Mouse (Mus musculus) lung, embryonic 14.5 days (tissue): ENCODE measurements at regions not wholly inside any gene's neighbourhood (a gene's known extent, or its start where the extent isn't known, plus 50 kb on each side); places are given as distances from the start of the nearest gene placed in this dataset.
A peak's percentile ranks its signal among the peaks of the same experiment; 100 is the strongest.

Source experiments
- ATAC-seq: fragments of 200-750 bp; cut with Nextera tagmentation; 2 replicates; pipeline ENCODE4 v1.8.0; 2017; ENCODE audit warnings: mild to moderate bottlenecking, moderate TSS enrichment, moderate library complexity; ENCODE audit not compliant: insufficient read depth
- DNase-seq: peaks from one replicate; pipeline ENCODE4 v3.0.0-alpha.2; 2015
- H3K27ac ChIP-seq: fragments of 300-500 bp; sonication (generic); 2 replicates; pipeline ENCODE4 v1.5.1; 2014; ENCODE audit warnings: low read depth, mild to moderate bottlenecking, moderate library complexity
- H3K27me3 ChIP-seq: fragments of 300-500 bp; sonication (generic); 2 replicates; pipeline ENCODE4 v1.6.1; 2014; ENCODE audit warnings: low read length, control low read depth; ENCODE audit not compliant: insufficient read depth
- H3K36me3 ChIP-seq: fragments of 300-500 bp; sonication (generic); 2 replicates; pipeline ENCODE4 v1.6.1; 2014; ENCODE audit warnings: control low read depth; ENCODE audit not compliant: insufficient read depth
- H3K4me1 ChIP-seq: fragments of 300-500 bp; sonication (generic); 2 replicates; pipeline ENCODE4 v1.6.1; 2014; ENCODE audit warnings: antibody characterized with exemption, control low read depth; ENCODE audit not compliant: insufficient read depth
- H3K4me2 ChIP-seq: fragments of 300-500 bp; sonication (generic); 2 replicates; pipeline ENCODE4 v1.6.1; 2014; ENCODE audit warnings: mild to moderate bottlenecking
- H3K4me3 ChIP-seq: fragments of 300-500 bp; sonication (generic); 2 replicates; pipeline ENCODE4 v1.5.1; 2014; ENCODE audit warnings: low read depth, low read length
- H3K9ac ChIP-seq: fragments of 300-500 bp; sonication (generic); 2 replicates; pipeline ENCODE4 v1.6.1; 2014
- H3K9me3 ChIP-seq: fragments of 300-500 bp; sonication (generic); 2 replicates; pipeline ENCODE4 v1.6.1; 2016; ENCODE audit warnings: low read depth, low read length, control low read depth
- CTCF ChIP-seq: IDR thresholded peaks from 2 replicates; pipeline ENCODE4 v1.5.1; 2016; ENCODE audit warnings: antibody characterized with exemption, low read depth
- WGBS: fragments of 180-500 bp; shearing (Covaris S2); extraction: QIAGEN DNeasy Blood & Tissue Kit; methylation state at CpG from one replicate; pipeline ENCODE4 v1.1.7; 2014; 5-methylcytosine and 5-hydroxymethylcytosine counted together

GRCm38 (mm10) chr14:97588182-97588581 lies 581.4 kb downstream of the Dach1 start:
- Histone ChIP-seq H3K4me1 (peaks cover 4% of the 10 kb centered on the region; the same call in 1 of the 2 replicates), H3K9ac (no peak overlapping the region), H3K4me2 (peak overlapping the region; percentile 26), H3K36me3 (no peaks in the 10 kb centered on the region), H3K27ac (peak overlapping the region; percentile 51; the same call in 1 of the 2 replicates), H3K27me3 (no peaks in the 10 kb centered on the region), H3K9me3 (no peaks in the 10 kb centered on the region), H3K4me3 (no peak overlapping the region)
- peak; percentile 90 for DNase-seq
- no peak for TF ChIP-seq CTCF
- whole genome bisulfite sequencing: 18% methylated on average over 7 of the region's 7 CpGs
- ATAC-seq: peak; percentile 93

GRCm38 (mm10) chr14:97586962-97587361 lies 582.6 kb downstream of the Dach1 start:
- no peaks in the 10 kb centered on the region for H3K36me3 ChIP-seq
- H3K9me3 ChIP-seq: no peaks in the 10 kb centered on the region
- peak; percentile 82 for TF ChIP-seq CTCF
- H3K4me3 ChIP-seq: no peak overlapping the region
- no peak overlapping the region for H3K9ac ChIP-seq
- no peak overlapping the region for H3K4me2 ChIP-seq
- peak; percentile 88 for ATAC-seq
- H3K27me3 ChIP-seq: no peaks in the 10 kb centered on the region
- WGBS: 13% methylated on average over 4 of the region's 4 CpGs
- peak; percentile 79 for DNase-seq
- H3K27ac ChIP-seq: no peak overlapping the region
- peaks cover 4% of the 10 kb centered on the region; the same call in 1 of the 2 replicates for H3K4me1 ChIP-seq

- 39% methylated on average over 1 of the region's 1 CpGs for WGBS
Observed at GRCm38 (mm10) chr14:97570274-97570673, 599.3 kb downstream of the Dach1 start.

GRCm38 (mm10) chr14:97560121-97560907 lies 609.3 kb downstream of the Dach1 start:
- Histone ChIP-seq H3K4me2 (no peak overlapping the region), H3K4me3 (no peak overlapping the region), H3K4me1 (peaks cover 3% of the 10 kb centered on the region; the same call in 1 of the 2 replicates), H3K27ac (peak overlapping the region; percentile 63; the same call in 1 of the 2 replicates), H3K27me3 (no peaks in the 10 kb centered on the region), H3K36me3 (no peaks in the 10 kb centered on the region), H3K9ac (no peak overlapping the region), H3K9me3 (no peaks in the 10 kb centered on the region)
- ATAC-seq: no peak
- TF ChIP-seq CTCF: no peak
- DNase-seq: peak; percentile 47
- WGBS: 32% methylated on average over 7 of the region's 7 CpGs

More at GRCm38 (mm10) chr14:97570274-97570673, 599.3 kb downstream of the Dach1 start:
- no peak overlapping the region for H3K4me2 ChIP-seq
- ATAC-seq: no peak
- DNase-seq: no peak
- H3K36me3 ChIP-seq: no peaks in the 10 kb centered on the region
- no peaks in the 10 kb centered on the region for H3K9me3 ChIP-seq
- H3K4me3 ChIP-seq: no peak overlapping the region
- H3K27me3 ChIP-seq: no peaks in the 10 kb centered on the region
- H3K4me1 ChIP-seq: no peaks in the 10 kb centered on the region
- TF ChIP-seq CTCF: no peak
- no peak overlapping the region for H3K27ac ChIP-seq
- H3K9ac ChIP-seq: no peak overlapping the region

- Histone ChIP-seq H3K27ac (no peak overlapping the region), H3K27me3 (no peaks in the 10 kb centered on the region), H3K9ac (no peak overlapping the region), H3K9me3 (no peaks in the 10 kb centered on the region), H3K36me3 (no peaks in the 10 kb centered on the region), H3K4me2 (no peak overlapping the region), H3K4me3 (no peak overlapping the region), H3K4me1 (peaks cover 3% of the 10 kb centered on the region; the same call in 1 of the 2 replicates)
- ATAC-seq (peak; percentile 75), DNase-seq (peak; percentile 69)
- no peak for TF ChIP-seq CTCF
- 6% methylated on average over 1 of the region's 1 CpGs for WGBS
Observed at GRCm38 (mm10) chr14:97559559-97559958, 610.0 kb downstream of the Dach1 start.

GRCm38 (mm10) chr14:97558289-97558688 lies 611.3 kb downstream of the Dach1 start:
- peak; percentile 30; the same call in 1 of the 2 replicates for ATAC-seq

GRCm38 (mm10) chr14:97557888-97558287 lies 611.7 kb downstream of the Dach1 start:
- 0 out of 2 replicates have a peak, but pooled peaks have one; percentile 25 for TF ChIP-seq CTCF
- DNase-seq: peak; percentile 28
- peaks cover 3% of the 10 kb centered on the region; the same call in 1 of the 2 replicates for H3K4me1 ChIP-seq
- H3K27ac ChIP-seq: no peak overlapping the region
- no peaks in the 10 kb centered on the region for H3K9me3 ChIP-seq
- H3K9ac ChIP-seq: no peak overlapping the region
- no peaks in the 10 kb centered on the region for H3K36me3 ChIP-seq
- no peak overlapping the region for H3K4me2 ChIP-seq
- no peak overlapping the region for H3K4me3 ChIP-seq
- 79% methylated on average over 1 of the region's 1 CpGs for WGBS
- no peak for ATAC-seq
- no peaks in the 10 kb centered on the region for H3K27me3 ChIP-seq

More at GRCm38 (mm10) chr14:97558289-97558688, 611.3 kb downstream of the Dach1 start:
- Histone ChIP-seq H3K9me3 (no peaks in the 10 kb centered on the region), H3K4me1 (peaks cover 3% of the 10 kb centered on the region; the same call in 1 of the 2 replicates), H3K27ac (no peak overlapping the region), H3K27me3 (no peaks in the 10 kb centered on the region), H3K36me3 (no peaks in the 10 kb centered on the region), H3K9ac (no peak overlapping the region), H3K4me2 (no peak overlapping the region), H3K4me3 (no peak overlapping the region)
- DNase-seq: peak; percentile 50
- 55% methylated on average over 2 of the region's 2 CpGs for WGBS
- no peak for TF ChIP-seq CTCF
